Mouse (Mus musculus): ENCODE data around the gene 1600002K03Rik.
A peak's percentile ranks its signal among the peaks of the same experiment; 100 is the strongest.

The 1600002K03Rik gene

DNA sequence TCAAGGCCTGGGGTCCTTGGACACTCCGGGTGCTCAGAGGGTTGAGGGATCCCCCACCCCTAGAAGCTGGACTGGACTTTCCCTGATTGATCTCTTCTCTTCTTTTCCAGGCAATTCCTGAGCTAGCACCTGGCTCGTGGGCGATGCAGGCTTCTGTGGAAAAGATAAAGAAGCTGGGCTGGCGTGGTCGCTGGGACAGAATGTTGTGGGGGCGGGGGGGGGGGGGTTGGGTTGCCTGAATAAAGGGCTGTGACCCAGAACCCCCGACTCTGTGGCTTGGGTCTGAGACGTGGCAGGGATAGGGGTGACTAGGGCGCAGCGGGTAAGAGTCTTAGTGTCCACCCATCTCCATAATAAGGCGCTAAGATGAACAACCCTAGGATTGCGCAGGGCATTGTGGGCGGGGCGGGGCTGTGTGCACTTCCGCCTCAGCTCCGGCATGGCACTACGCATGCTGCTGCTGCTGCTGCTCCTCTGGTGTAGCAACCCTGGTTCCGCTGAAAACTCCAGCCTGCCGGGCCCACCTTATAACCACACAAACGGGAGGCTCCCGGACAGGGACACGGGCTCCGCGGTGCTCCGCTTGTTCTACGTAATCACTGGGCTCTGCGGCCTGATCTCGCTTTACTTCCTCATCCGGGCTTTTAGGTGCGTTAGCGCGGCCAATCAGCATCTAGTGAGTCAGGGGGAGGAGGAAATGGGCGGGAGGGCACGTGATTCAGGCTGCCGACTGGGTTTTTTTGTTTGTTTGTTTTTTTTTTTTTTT is at the start of gene 1600002K03Rik:
Gene 1600002K03Rik (plus strand): TSS at position 418 of the 766 bp plus-strand sequence.
- Histone ChIP-seq H3K27me3 (ENCODE audit: insufficient read depth, low read length) (peaks cover 5% of the 10 kb centered on the region), H3K4me3 (replicated peaks; ENCODE audit: low read length) (peak within 1 kb of the TSS; percentile 83), H3K9me3 (ENCODE audit: low read length) (no peaks in the 10 kb centered on the region), H3K36me3 (ENCODE audit: insufficient read depth, low read length) (peaks cover 57% of the 10 kb centered on the region), H3K4me1 (replicated peaks; ENCODE audit: low read depth, low read length) (peaks cover 64% of the 10 kb centered on the region)
- TF ChIP-seq CTCF (conservative IDR thresholded peaks at IDR 0.05; ENCODE audit: low read length) (no peak), POU5F1 (IDR thresholded peaks at IDR 0.05; ENCODE audit: borderline replicate concordance, low read length) (no peak), NANOG (IDR thresholded peaks at IDR 0.05; ENCODE audit: borderline replicate concordance, low read length) (no peak)

DNA sequence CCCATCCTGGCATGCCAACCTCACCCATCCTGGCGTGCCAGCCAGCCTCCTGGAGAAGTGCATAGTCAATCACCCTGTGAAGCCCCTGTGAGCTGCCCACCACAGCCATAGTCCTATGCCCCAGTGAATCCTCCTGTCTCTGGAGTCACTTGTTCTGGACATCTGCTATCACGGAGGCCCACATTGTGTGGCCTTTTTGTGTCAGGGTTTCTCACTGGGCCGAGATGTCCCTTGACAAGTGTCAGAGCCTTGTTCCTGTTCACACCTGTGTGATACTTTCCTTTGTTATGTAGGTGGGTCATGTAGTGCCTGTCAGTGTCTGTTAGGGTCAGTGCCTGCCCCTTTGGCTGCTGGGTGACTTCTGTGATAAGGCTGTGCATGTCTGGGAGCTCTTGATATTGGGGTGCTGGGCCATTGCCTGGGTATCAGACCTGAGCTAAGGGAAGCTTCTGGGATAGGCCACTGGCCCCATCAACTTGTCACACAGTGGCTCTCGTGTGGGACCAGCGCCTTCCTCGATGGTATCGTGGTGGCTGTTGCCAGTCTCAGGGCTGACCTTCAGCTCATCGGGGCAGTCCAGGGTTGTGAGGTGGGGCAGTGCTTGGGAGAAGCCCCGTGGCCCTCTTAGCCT is 48.7 kb upstream of the 1600002K03Rik start:
- Histone ChIP-seq H3K36me3 (ENCODE audit: insufficient read depth, low read length) (peaks cover 98% of the 10 kb centered on the region), H3K4me1 (replicated peaks; ENCODE audit: low read depth, low read length) (peaks cover 93% of the 10 kb centered on the region), H3K27me3 (ENCODE audit: insufficient read depth, low read length) (no peaks in the 10 kb centered on the region), H3K9me3 (ENCODE audit: low read length) (no peaks in the 10 kb centered on the region), H3K4me3 (replicated peaks; ENCODE audit: low read length) (no peak overlapping the region)
- no peak for TF ChIP-seq CTCF (conservative IDR thresholded peaks at IDR 0.05; ENCODE audit: low read length)
- TF ChIP-seq NANOG (IDR thresholded peaks at IDR 0.05; ENCODE audit: borderline replicate concordance, low read length) = no peak
- TF ChIP-seq POU5F1 (IDR thresholded peaks at IDR 0.05; ENCODE audit: borderline replicate concordance, low read length) = no peak

DNA sequence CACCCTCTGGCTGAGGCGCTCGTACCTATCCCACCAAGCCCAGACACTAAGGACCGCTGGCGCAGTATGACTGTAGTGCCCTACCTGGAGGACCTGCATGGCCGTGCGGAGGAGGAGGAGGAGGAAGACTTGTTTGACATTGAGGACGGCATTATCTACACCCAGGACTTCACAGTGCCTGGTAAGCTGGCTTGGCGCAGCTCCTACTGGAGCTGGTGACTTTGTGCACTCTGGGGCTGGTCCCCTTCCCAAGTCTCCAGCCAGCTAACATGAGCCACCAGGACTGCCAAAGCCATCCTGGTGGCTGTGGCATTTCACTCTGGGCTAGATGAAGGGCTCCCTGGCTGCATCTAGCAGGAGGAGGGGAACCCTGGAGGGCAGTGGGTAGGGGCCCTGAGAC is 44.8 kb upstream of the 1600002K03Rik start:
- H3K27me3 ChIP-seq (ENCODE audit: insufficient read depth, low read length) = no peaks in the 10 kb centered on the region
- peaks cover 94% of the 10 kb centered on the region for H3K4me1 ChIP-seq (replicated peaks; ENCODE audit: low read depth, low read length)
- TF ChIP-seq CTCF (conservative IDR thresholded peaks at IDR 0.05; ENCODE audit: low read length) = no peak
- no peak for TF ChIP-seq POU5F1 (IDR thresholded peaks at IDR 0.05; ENCODE audit: borderline replicate concordance, low read length)
- no peak for TF ChIP-seq NANOG (IDR thresholded peaks at IDR 0.05; ENCODE audit: borderline replicate concordance, low read length)
- no peak overlapping the region for H3K4me3 ChIP-seq (replicated peaks; ENCODE audit: low read length)
- H3K36me3 ChIP-seq (ENCODE audit: insufficient read depth, low read length) = peaks cover 98% of the 10 kb centered on the region
- no peaks in the 10 kb centered on the region for H3K9me3 ChIP-seq (ENCODE audit: low read length)

DNA sequence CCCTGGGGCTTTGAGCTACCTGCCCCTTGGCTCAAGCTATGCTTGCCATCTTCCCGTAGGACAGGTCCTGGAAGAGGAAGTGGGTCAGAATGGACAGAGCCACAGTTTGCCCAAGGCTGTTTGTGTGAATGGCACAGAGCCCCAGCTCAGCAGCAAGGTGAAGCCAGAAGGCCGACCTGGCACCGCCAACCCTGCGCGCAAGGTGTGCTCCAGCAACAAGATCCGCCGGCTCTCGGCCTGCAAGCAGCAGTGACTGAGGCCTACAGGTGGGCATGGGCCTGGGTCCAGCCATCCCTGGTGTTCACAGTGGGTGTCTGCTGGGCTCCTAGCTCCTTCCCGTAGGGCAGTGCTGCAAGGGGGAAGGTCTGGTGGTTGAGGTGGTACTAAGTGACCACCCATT is 42.9 kb upstream of the 1600002K03Rik start:
- Histone ChIP-seq H3K27me3 (ENCODE audit: insufficient read depth, low read length) (no peaks in the 10 kb centered on the region), H3K36me3 (ENCODE audit: insufficient read depth, low read length) (peaks cover 98% of the 10 kb centered on the region), H3K4me3 (replicated peaks; ENCODE audit: low read length) (peak overlapping the region; percentile 35; the same call in 1 of the 2 replicates), H3K9me3 (ENCODE audit: low read length) (no peaks in the 10 kb centered on the region), H3K4me1 (replicated peaks; ENCODE audit: low read depth, low read length) (peaks cover 88% of the 10 kb centered on the region)
- TF ChIP-seq POU5F1 (IDR thresholded peaks at IDR 0.05; ENCODE audit: borderline replicate concordance, low read length) (no peak), NANOG (IDR thresholded peaks at IDR 0.05; ENCODE audit: borderline replicate concordance, low read length) (no peak)

DNA sequence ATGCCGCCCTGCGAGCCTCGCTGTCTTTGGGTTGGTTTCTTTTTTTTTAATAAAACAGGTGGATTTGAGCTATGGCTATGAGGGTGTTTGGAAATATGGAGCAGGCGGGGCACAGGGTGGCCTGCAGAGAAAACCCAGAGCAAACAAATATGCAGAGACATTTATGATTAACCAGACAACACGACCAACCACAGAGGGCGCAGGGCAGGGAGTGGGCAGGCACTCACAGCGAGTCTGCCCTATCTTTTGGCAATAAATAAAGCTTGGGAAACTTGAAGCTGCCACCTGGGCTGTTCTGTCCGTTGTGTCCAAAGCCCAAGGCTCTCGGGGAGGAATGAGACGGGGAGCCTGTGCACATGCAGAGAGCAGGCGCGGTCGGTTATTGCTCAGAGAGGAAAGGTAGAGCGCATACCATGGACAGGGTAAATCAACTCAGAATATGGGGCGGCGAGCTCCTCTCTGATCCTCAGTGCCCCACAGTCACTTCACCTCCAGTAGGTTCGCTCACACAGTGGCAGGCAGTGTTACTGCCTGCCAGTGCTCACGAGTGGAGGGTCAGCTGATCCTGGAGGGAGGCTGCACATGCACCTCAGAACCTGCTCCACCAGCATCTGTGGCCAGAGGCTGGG is 42.2 kb upstream of the 1600002K03Rik start:
- TF ChIP-seq CTCF (conservative IDR thresholded peaks at IDR 0.05; ENCODE audit: low read length) (no peak), POU5F1 (IDR thresholded peaks at IDR 0.05; ENCODE audit: borderline replicate concordance, low read length) (no peak), NANOG (IDR thresholded peaks at IDR 0.05; ENCODE audit: borderline replicate concordance, low read length) (no peak)
- Histone ChIP-seq H3K36me3 (ENCODE audit: insufficient read depth, low read length) (peaks cover 98% of the 10 kb centered on the region), H3K27me3 (ENCODE audit: insufficient read depth, low read length) (no peaks in the 10 kb centered on the region), H3K4me1 (replicated peaks; ENCODE audit: low read depth, low read length) (peaks cover 88% of the 10 kb centered on the region), H3K4me3 (replicated peaks; ENCODE audit: low read length) (peak overlapping the region; percentile 62), H3K9me3 (ENCODE audit: low read length) (no peaks in the 10 kb centered on the region)

DNA sequence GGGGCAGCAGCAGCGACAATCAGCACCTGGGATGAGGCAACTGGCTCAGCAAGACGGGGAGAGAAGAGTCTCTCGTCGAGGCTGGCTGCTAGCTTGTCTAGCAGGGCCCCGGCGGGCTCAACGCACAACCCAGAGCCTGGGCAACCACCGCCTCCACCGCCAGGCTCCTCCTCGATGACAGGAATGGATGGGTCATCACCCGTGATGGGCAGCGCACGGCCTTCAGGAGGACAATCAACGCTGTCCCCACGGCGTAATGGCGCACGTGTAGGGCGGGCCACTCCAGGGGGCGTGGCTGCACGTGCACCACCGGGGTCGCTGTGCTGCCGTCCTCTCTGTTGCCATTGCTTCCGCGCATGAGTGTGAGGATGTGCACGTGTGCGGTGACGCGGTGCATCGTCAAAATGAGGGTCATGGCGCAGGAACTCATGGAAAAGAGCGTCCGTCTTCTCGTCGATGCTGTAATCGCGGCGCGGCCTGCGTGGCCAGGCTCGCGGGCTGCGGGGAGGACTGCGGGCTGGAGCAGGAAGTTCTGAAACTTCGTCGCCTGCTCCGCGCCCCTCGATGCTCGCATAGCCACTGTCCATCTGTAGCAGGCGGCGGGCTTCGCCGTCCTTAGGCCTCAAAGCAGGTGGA is 41.3 kb upstream of the 1600002K03Rik start:
- TF ChIP-seq NANOG (IDR thresholded peaks at IDR 0.05; ENCODE audit: borderline replicate concordance, low read length) = no peak
- TF ChIP-seq POU5F1 (IDR thresholded peaks at IDR 0.05; ENCODE audit: borderline replicate concordance, low read length) = no peak
- no peak for TF ChIP-seq CTCF (conservative IDR thresholded peaks at IDR 0.05; ENCODE audit: low read length)
- Histone ChIP-seq H3K9me3 (ENCODE audit: low read length) (no peaks in the 10 kb centered on the region), H3K4me1 (replicated peaks; ENCODE audit: low read depth, low read length) (peaks cover 87% of the 10 kb centered on the region), H3K27me3 (ENCODE audit: insufficient read depth, low read length) (no peaks in the 10 kb centered on the region), H3K36me3 (ENCODE audit: insufficient read depth, low read length) (peaks cover 97% of the 10 kb centered on the region), H3K4me3 (replicated peaks; ENCODE audit: low read length) (peak overlapping the region; percentile 62)

DNA sequence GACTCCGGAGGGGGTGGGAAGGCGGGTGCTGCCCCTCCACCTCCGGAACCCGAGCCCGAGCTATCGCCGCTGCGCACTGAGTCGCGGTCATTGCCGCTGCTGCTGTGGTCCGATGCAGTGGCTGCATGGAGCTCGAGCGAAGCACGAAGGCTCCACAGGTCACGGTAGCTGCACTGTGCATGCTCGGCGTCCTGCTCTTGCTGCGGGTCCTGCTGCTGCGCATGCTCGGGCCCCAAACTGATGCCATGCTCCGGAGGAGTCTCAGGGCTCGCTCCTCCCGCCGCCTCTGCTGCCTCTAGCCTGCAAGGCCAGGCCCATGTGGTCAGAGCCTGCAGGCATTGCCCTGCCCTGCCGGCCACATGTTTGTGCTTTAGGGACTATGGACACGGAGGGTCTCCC is 40.8 kb upstream of the 1600002K03Rik start:
- Histone ChIP-seq H3K27me3 (ENCODE audit: insufficient read depth, low read length) (no peaks in the 10 kb centered on the region; the same call in 1 of the 2 replicates), H3K9me3 (ENCODE audit: low read length) (no peaks in the 10 kb centered on the region), H3K4me1 (replicated peaks; ENCODE audit: low read depth, low read length) (peaks cover 89% of the 10 kb centered on the region), H3K4me3 (replicated peaks; ENCODE audit: low read length) (peak overlapping the region; percentile 62), H3K36me3 (ENCODE audit: insufficient read depth, low read length) (peaks cover 92% of the 10 kb centered on the region)
- TF ChIP-seq NANOG (IDR thresholded peaks at IDR 0.05; ENCODE audit: borderline replicate concordance, low read length) = no peak
- TF ChIP-seq CTCF (conservative IDR thresholded peaks at IDR 0.05; ENCODE audit: low read length) = no peak

DNA sequence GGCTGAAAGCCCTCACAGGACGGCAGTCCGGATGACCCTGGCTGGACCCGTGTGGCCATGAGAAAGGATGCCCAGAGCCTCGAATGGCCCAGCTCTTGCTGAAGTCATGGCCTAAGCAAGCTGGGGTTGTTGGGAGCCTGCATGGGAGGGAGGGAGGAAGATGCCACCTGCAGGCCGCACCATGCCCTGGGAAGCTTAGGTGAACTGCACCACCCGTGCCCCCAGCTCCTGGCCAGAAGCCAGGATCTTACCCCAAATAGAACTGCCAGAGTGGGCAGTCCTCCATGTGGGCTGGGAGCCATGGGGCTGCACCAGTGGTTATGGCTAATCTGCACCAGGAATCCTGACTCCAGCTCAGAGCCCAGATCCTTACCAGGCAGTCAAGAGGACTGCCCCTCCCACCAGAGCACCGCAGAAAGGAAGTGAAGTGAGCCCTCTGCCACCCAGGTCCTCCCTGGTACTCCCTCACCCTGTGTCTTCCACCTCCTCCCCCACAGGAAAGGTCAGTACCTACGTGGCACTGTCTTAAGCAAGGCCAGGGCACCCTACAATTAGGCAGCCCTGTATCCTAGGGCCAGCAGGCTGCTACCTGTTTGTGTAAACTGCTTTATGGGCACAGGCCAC is 39.4 kb upstream of the 1600002K03Rik start:
- peaks cover 78% of the 10 kb centered on the region for H3K36me3 ChIP-seq (ENCODE audit: insufficient read depth, low read length)
- TF ChIP-seq POU5F1 (IDR thresholded peaks at IDR 0.05; ENCODE audit: borderline replicate concordance, low read length) = no peak
- no peak for TF ChIP-seq CTCF (conservative IDR thresholded peaks at IDR 0.05; ENCODE audit: low read length)
- no peaks in the 10 kb centered on the region for H3K9me3 ChIP-seq (ENCODE audit: low read length)
- no peak overlapping the region for H3K4me3 ChIP-seq (replicated peaks; ENCODE audit: low read length)
- no peaks in the 10 kb centered on the region; the same call in 1 of the 2 replicates for H3K27me3 ChIP-seq (ENCODE audit: insufficient read depth, low read length)
- peaks cover 89% of the 10 kb centered on the region for H3K4me1 ChIP-seq (replicated peaks; ENCODE audit: low read depth, low read length)
